Mouse (Mus musculus) ES-Bruce4 (cell line): Measurements from ENCODE around the gene Gm45837. TPM values are rescaled to one million over a fixed set of nuclear protein-coding genes. Genes with fewer than 3 reads are reported as not detected.

Source experiments
- H3K27ac ChIP-seq: 2 replicates; pipeline ENCODE4 v1.5.1; 2012; ENCODE audit warnings: low read length, inconsistent platforms; ENCODE audit not compliant: insufficient read depth
- H3K27me3 ChIP-seq: 2 replicates; pipeline ENCODE4 v1.6.1; 2012; ENCODE audit warnings: mild to moderate bottlenecking, low read length, inconsistent platforms; ENCODE audit not compliant: control insufficient read depth, poor library complexity, insufficient read depth, severe bottlenecking
- H3K36me3 ChIP-seq: 2 replicates; pipeline ENCODE4 v1.6.1; 2012; ENCODE audit warnings: inconsistent platforms, mild to moderate bottlenecking, low read length, moderate library complexity; ENCODE audit not compliant: control insufficient read depth, poor library complexity, insufficient read depth, severe bottlenecking
- H3K4me1 ChIP-seq: one replicate; pipeline ENCODE4 v1.8.1; 2011; ENCODE audit warnings: low read length; ENCODE audit not compliant: control insufficient read depth, insufficient read depth
- H3K4me3 ChIP-seq: 2 replicates; pipeline ENCODE4 v1.5.1; 2011; ENCODE audit warnings: low read depth, mild to moderate bottlenecking, low read length
- H3K9ac ChIP-seq: 2 replicates; pipeline ENCODE4 v1.6.1; 2012; ENCODE audit warnings: low read depth, mild to moderate bottlenecking, inconsistent platforms; ENCODE audit not compliant: poor library complexity, severe bottlenecking
- H3K9me3 ChIP-seq: replicated peaks from 2 replicates; pipeline ENCODE4 v1.6.1; 2012; ENCODE audit warnings: mild to moderate bottlenecking, low read length, inconsistent platforms; ENCODE audit not compliant: control insufficient read depth, poor library complexity, insufficient read depth, severe bottlenecking
- CTCF ChIP-seq: IDR thresholded peaks from one replicate; pipeline ENCODE4 v1.8.1; 2011; ENCODE audit warnings: low read depth, low read length
- EP300 ChIP-seq: IDR thresholded peaks from 2 replicates; pipeline ENCODE4 v1.6.1; 2011; ENCODE audit warnings: low read depth, low read length; ENCODE audit not compliant: insufficient read depth
- POLR2A ChIP-seq: IDR thresholded peaks from one replicate; pipeline ENCODE4 v1.8.1; 2011; ENCODE audit warnings: low read length; ENCODE audit not compliant: insufficient read depth
- polyA plus RNA-seq: library from polyadenylated mRNA; stranded (reverse); fragments of >200 nt; gene quantifications from 2 replicates; pipeline ENCODE4 v1.2.4, GENCODE M21; 2011; ENCODE audit warnings: low read depth; ENCODE audit not compliant: missing spikeins, insufficient read depth, insufficient read length

Gene Gm45837
- polyA plus RNA-seq, 1 experiment = not detected

DNA sequence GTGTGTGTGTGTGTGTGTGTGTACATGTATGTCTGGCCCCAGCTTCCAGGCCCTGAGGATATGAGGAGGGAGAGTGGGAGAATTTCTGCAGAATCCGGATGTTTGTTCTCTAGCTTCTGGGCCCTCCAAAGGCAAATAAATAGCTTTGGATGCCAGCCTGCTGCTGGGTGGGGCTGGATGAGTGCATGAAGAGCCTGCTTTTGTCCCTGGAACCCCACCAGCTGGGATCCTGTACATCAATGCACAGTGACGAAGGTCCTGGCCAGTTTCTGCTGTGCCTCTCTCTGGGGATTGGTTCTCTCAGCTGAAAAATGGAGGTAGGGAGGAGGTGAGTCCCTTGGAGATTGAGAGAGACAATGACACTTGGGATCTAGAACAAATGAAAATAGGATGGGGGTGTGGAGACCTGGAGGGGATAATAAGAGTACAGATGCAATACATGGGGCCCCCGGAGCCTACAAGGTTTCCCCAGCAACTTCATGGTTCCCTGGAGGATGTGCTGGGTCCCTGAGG, 61.3 kb downstream of the Gm45837 start:
- no peak for TF ChIP-seq CTCF
- no peak for TF ChIP-seq EP300
- no peak for TF ChIP-seq POLR2A
- Histone ChIP-seq H3K27ac (no peak overlapping the region), H3K4me3 (no peak overlapping the region), H3K36me3 (no peaks in the 10 kb centered on the region), H3K27me3 (no peaks in the 10 kb centered on the region), H3K9me3 (no peaks in the 10 kb centered on the region), H3K4me1 (no peaks in the 10 kb centered on the region), H3K9ac (no peak overlapping the region)

DNA sequence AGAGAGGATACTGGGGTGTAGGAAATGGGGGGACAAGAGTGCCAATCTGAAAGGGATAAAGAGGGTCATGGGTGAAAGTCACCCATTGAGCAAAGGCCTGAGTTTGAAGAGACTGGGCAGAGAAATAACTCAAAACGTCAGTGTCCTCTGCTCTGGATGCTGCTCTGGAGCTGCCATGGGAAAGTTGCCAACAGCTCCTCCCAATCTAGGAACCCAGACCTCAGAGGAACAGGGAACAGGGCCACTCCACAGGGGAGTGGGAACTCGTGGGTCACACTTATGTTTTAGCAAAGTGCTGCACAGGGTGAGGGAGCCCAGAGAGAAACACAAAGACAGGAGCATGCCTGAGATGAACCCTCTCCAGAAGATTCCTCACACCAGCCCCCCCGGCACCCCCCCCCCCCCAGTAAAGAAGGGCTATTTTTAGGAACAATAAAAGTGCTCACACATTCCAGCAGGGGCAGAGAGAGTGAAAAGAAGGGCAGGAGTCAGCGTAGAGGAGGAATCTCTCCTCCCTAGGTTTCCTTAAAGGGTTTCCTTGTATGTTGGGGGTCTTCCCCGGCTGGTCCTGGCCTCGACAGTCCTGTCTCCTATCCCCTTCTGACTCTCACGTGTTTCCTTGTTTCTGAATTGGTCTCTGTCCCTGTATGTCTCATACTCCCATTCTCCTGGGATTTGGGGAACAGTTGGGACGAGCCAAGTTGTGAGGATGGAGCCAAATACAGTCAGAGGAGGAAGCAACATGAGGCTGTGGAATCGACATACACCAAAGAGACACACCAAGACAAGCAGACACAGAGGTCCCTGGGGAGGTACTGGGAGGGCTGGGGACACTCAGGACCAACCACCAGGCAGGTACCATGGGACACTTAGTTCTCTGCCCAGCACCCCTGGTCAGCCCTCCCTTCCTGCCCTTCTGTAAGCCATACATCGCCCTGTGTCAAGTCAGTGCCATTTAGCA, 62.2 kb downstream of the Gm45837 start:
- no peak overlapping the region for H3K27ac ChIP-seq
- no peaks in the 10 kb centered on the region for H3K36me3 ChIP-seq

DNA sequence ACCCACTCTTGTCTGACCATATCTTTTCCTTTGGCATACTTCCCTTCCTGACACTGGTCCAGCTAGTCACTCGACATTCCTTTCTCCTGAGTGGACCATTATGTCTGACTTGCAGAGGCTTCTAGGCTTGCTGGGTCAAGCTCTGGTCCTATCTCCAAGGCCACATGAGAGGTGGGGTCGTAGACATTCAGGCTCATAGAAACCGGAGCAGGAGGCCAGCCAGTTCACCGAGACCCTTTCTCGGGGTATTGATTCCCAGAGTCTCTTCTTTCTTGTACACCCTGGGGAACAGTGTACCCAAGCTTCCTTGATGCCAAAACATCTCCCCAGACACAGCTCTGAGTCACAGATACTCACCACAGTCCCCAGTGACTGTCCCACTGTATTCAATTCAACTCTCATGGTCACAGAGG, 63.7 kb downstream of the Gm45837 start:
- H3K27me3 ChIP-seq = no peaks in the 10 kb centered on the region
- TF ChIP-seq POLR2A = no peak
- no peak for TF ChIP-seq EP300
- no peak for TF ChIP-seq CTCF
- no peak overlapping the region for H3K27ac ChIP-seq

More for the DNA sequence above, 62.2 kb downstream of the Gm45837 start:
- Histone ChIP-seq H3K9ac (no peak overlapping the region), H3K4me1 (no peaks in the 10 kb centered on the region), H3K4me3 (no peak overlapping the region), H3K9me3 (no peaks in the 10 kb centered on the region), H3K27me3 (no peaks in the 10 kb centered on the region)
- no peak for TF ChIP-seq EP300
- no peak for TF ChIP-seq POLR2A
- no peak for TF ChIP-seq CTCF

DNA sequence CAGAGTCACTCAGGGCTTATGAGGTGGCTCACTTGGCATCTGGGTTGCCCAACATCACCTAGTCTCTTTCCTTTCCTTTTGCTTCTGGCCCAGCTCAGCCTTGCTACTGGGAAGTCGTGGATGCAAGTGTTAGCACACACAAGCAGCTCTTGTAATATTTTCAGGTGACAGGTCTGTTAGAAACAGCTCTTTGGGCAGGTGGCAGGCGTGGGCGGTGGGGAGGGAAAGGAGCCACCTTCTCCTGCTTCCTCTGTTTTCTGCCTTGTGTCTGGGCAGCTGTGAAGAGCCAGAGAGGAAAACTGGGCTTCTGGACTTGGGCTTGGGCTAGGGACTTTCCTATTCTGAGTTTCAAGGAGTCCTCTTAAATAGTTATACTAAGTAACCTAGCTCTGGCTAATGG, 65.3 kb downstream of the Gm45837 start:
- no peak overlapping the region for H3K27ac ChIP-seq
- H3K9me3 ChIP-seq = no peaks in the 10 kb centered on the region
- H3K27me3 ChIP-seq = no peaks in the 10 kb centered on the region
- TF ChIP-seq POLR2A (no peak), EP300 (no peak)
- H3K4me3 ChIP-seq = no peak overlapping the region
- H3K36me3 ChIP-seq = no peaks in the 10 kb centered on the region
- H3K4me1 ChIP-seq = no peaks in the 10 kb centered on the region
- no peak overlapping the region for H3K9ac ChIP-seq

More for the DNA sequence above, 63.7 kb downstream of the Gm45837 start:
- Histone ChIP-seq H3K4me1 (no peaks in the 10 kb centered on the region), H3K36me3 (no peaks in the 10 kb centered on the region), H3K9me3 (no peaks in the 10 kb centered on the region), H3K4me3 (no peak overlapping the region), H3K9ac (no peak overlapping the region)

DNA sequence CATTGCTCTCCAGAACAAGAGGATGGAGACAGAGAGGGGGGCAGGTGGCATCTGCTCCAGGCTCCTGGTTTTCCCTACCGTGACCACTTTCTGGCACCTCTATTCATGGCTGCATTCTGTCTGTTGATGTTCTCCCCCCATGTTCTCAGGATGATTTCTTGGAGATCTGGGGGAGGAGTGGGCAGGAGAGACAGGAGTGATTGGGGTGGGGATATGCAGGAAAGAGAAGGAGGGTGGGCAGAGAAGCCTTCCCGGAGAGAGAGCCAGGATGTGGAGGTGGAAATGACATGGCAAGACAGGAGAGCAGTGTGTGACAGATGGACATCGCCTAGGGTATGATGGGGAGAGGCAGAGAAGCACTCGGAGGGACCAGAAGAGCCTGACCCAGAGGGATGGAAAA, 65.8 kb downstream of the Gm45837 start:
- no peak for TF ChIP-seq POLR2A
- no peak for TF ChIP-seq EP300
- no peak for TF ChIP-seq CTCF
- H3K4me1 ChIP-seq = no peaks in the 10 kb centered on the region
- no peaks in the 10 kb centered on the region for H3K36me3 ChIP-seq
- H3K9ac ChIP-seq = no peak overlapping the region
- H3K4me3 ChIP-seq = no peak overlapping the region
- no peak overlapping the region for H3K27ac ChIP-seq
- no peaks in the 10 kb centered on the region for H3K9me3 ChIP-seq
- no peaks in the 10 kb centered on the region for H3K27me3 ChIP-seq

DNA sequence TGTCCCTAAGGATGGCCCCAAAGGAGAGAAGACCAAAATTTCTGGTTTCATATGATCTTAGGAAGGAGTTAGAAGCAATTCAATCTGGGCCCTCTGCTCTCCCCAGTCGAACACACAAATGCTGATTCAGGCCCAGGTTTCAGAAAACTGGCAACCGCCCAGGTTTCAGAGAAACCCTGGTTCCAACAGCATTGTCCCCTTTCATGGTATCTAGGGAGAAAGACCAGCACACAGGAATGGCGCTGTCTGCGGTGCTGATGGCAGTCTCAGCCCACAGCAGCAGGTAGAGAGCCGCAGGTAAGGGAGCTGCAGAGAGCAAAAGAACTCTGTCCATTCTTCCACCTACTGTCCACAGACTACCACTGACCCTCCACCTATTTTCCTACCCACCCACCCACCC, 66.5 kb downstream of the Gm45837 start:
- Histone ChIP-seq H3K27me3 (no peaks in the 10 kb centered on the region), H3K9ac (no peak overlapping the region), H3K4me1 (no peaks in the 10 kb centered on the region), H3K27ac (no peak overlapping the region), H3K36me3 (no peaks in the 10 kb centered on the region), H3K9me3 (no peaks in the 10 kb centered on the region), H3K4me3 (no peak overlapping the region)
- TF ChIP-seq EP300 (no peak), POLR2A (no peak), CTCF (no peak)
